Mouse (Mus musculus) liver, postnatal 0 days (tissue): ENCODE results near the gene 4930555G01Rik. TPM values are rescaled to one million over a fixed set of nuclear protein-coding genes. Genes with fewer than 3 reads are reported as not detected.
"Not testable (repeated sequence)": the region's sequence is repeated elsewhere in the genome, so short reads cannot be mapped to it uniquely, and the experiment has no call there.

Experiments used
- ATAC-seq: fragments of 200-750 bp; cut with Nextera tagmentation; 2 replicates; pipeline ENCODE4 v1.8.0; 2017; ENCODE audit warnings: mild to moderate bottlenecking, moderate library complexity
- DNase-seq: peaks from one replicate; pipeline ENCODE4 v3.0.0-alpha.2; 2016
- H3K27ac ChIP-seq: fragments of 300-500 bp; sonication (generic); 2 replicates; pipeline ENCODE4 v1.5.1; 2014; ENCODE audit warnings: antibody characterized with exemption, moderate library complexity, mild to moderate bottlenecking, low read depth
- H3K27me3 ChIP-seq: fragments of 300-500 bp; sonication (generic); 2 replicates; pipeline ENCODE4 v1.6.1; 2014; ENCODE audit warnings: low read length, control low read depth, mixed read lengths; ENCODE audit not compliant: insufficient read depth
- H3K36me3 ChIP-seq: fragments of 300-500 bp; sonication (generic); replicated peaks from 2 replicates; pipeline ENCODE4 v1.6.1; 2014; ENCODE audit warnings: mild to moderate bottlenecking, control low read depth, low read length, moderate library complexity, mixed read lengths; ENCODE audit not compliant: insufficient read depth
- H3K4me1 ChIP-seq: fragments of 300-500 bp; sonication (generic); 2 replicates; pipeline ENCODE4 v1.6.1; 2014; ENCODE audit warnings: antibody characterized with exemption, mild to moderate bottlenecking, control low read depth; ENCODE audit not compliant: insufficient read depth
- H3K4me2 ChIP-seq: fragments of 300-500 bp; sonication (generic); 2 replicates; pipeline ENCODE4 v1.6.1; 2014; ENCODE audit warnings: low read depth, mild to moderate bottlenecking, low read length, moderate library complexity, mixed read lengths
- H3K4me3 ChIP-seq: fragments of 300-500 bp; sonication (generic); 2 replicates; pipeline ENCODE4 v1.5.1; 2014; ENCODE audit warnings: low read depth, low read length
- H3K9ac ChIP-seq: fragments of 300-500 bp; sonication (generic); replicated peaks from 2 replicates; pipeline ENCODE4 v1.6.1; 2014; ENCODE audit warnings: mild to moderate bottlenecking, moderate library complexity
- H3K9me3 ChIP-seq: fragments of 300-500 bp; sonication (generic); 2 replicates; pipeline ENCODE4 v1.6.1; 2016; ENCODE audit warnings: mild to moderate bottlenecking, control low read depth, low read length, mixed read lengths
- WGBS: fragments of 180-500 bp; shearing (Covaris S2); extraction: QIAGEN DNeasy Blood & Tissue Kit; methylation state at CpG from one replicate; pipeline ENCODE4 v1.1.7; 2014; ENCODE audit not compliant: insufficient replicate concordance; 5-methylcytosine and 5-hydroxymethylcytosine counted together
- polyA plus RNA-seq: library from polyadenylated mRNA; unstranded; fragments of >200 nt; fragmentation: Nextera tagmentation; extraction: Ambion mirVana; gene quantifications from 2 replicates; pipeline ENCODE4 v1.2.1, GENCODE M21; 2015

4930555G01Rik gene
- not detected in 2 replicates for polyA plus RNA-seq

- H3K4me1 ChIP-seq, H3K4me3 ChIP-seq, H3K4me2 ChIP-seq, H3K9me3 ChIP-seq, H3K27ac ChIP-seq, DNase-seq, ATAC-seq, H3K9ac ChIP-seq, H3K36me3 ChIP-seq, H3K27me3 ChIP-seq: not testable (repeated sequence)
- no CpG with 5 or more reads among the region's 3 CpGs for WGBS
Measured at GRCm38 (mm10) chr14:5050329-5050728, at the start of gene 4930555G01Rik. Gene 4930555G01Rik, plus strand, starts transcription at chr14:5050629.

DNA sequence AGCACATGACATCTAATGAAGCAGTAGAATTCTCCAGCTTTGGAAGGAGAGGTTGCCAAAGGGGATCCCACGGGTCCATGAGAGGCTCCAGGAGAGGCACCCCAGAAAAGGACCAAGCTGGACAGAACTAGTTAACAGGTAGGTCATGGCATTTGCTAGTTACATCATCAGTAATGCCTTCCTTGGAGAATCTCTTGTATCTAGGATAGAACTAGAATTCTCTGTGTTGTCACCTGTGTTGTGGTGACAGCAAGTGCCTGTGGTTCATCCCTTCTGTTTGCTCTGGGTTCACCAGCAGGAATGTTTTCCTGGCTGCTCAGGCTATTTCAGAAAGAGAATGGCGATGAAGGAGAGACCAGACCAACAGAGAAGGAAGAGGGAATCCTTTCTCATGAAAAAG, 34.8 kb upstream of the 4930555G01Rik start, which contains the start of gene Gm3298:
Gene Gm3298, plus strand, starts transcription at position 301 of the 400 bp plus-strand sequence.
- not testable (repeated sequence) for H3K4me3 ChIP-seq, H3K27me3 ChIP-seq, H3K4me2 ChIP-seq, H3K9ac ChIP-seq, DNase-seq, H3K36me3 ChIP-seq, H3K27ac ChIP-seq, H3K9me3 ChIP-seq, ATAC-seq, H3K4me1 ChIP-seq
- 29% methylated on average over 1 of the region's 2 CpGs for WGBS

- not testable (repeated sequence) for H3K9me3 ChIP-seq, H3K9ac ChIP-seq, H3K27ac ChIP-seq, H3K4me2 ChIP-seq, H3K36me3 ChIP-seq, ATAC-seq, H3K4me1 ChIP-seq, H3K4me3 ChIP-seq, H3K27me3 ChIP-seq
- WGBS: 7% methylated on average over 27 of the region's 63 CpGs
- DNase-seq: peak; percentile 8
Measured at GRCm38 (mm10) chr14:5070611-5071490, 20.4 kb downstream of the 4930555G01Rik start, which contains the start of gene Gm8281. Gene Gm8281, plus strand, starts transcription at chr14:5071040.

Other genes starting within 250 kb of the 4930555G01Rik start
- not detected in 2 replicates for gene Gm3269, start 212.5 kb upstream of the 4930555G01Rik start, polyA plus RNA-seq
- not detected in 2 replicates for gene Gm3264, start 195.1 kb upstream of the 4930555G01Rik start, polyA plus RNA-seq
- not detected in 2 replicates for gene Gm3278, start 158.2 kb upstream of the 4930555G01Rik start, polyA plus RNA-seq
- not detected in 2 replicates for gene Gm8297, start 66.7 kb upstream of the 4930555G01Rik start, polyA plus RNA-seq
- not detected in 2 replicates for gene Gm3298, start 34.7 kb upstream of the 4930555G01Rik start, polyA plus RNA-seq
- gene Gm8281, start 20.4 kb downstream of the 4930555G01Rik start, polyA plus RNA-seq: not detected in 2 replicates
- not detected in 2 replicates for gene Gm8279, start 80.9 kb downstream of the 4930555G01Rik start, polyA plus RNA-seq
- not detected in 2 replicates for gene Gm3317, start 113.9 kb downstream of the 4930555G01Rik start, polyA plus RNA-seq
- not detected in 2 replicates for gene Gm8271, start 135.2 kb downstream of the 4930555G01Rik start, polyA plus RNA-seq
- gene Gm3526, start 210.0 kb downstream of the 4930555G01Rik start, polyA plus RNA-seq: not detected in 2 replicates